Mouse (Mus musculus) megakaryocyte, embryonic 14.5 days (primary cell): Measurements from ENCODE around the gene Tmem260.

Source experiments
- FLI1 ChIP-seq: IDR thresholded peaks from 2 replicates; pipeline ENCODE4 v1.6.1; 2012; ENCODE audit warnings: low read length, inconsistent platforms, mixed read lengths
- GATA1 ChIP-seq: IDR thresholded peaks from 3 replicates; pipeline ENCODE4 v1.6.1; 2012; ENCODE audit warnings: mixed read lengths, low read length, inconsistent platforms, borderline replicate concordance

- TF ChIP-seq GATA1 (no peak), FLI1 (no peak)
These were observed 25.0 kb downstream of the Tmem260 start for GRCm38 (mm10) chr14:48470742-48471487.
